Mouse (Mus musculus) embryonic stem cell, embryonic (primary cell): Measurements from ENCODE around the gene Vmn2r57.
"Not testable (repeated sequence)": the region's sequence is repeated elsewhere in the genome, so short reads cannot be mapped to it uniquely, and the experiment has no call there.

Experiments
- CTCF ChIA-PET, 4 experiments: fragments of 300-600 bp in 2 of 4; fragments of 350-600 bp in 2 of 4; sonication (Branson Sonifier 250); formaldehyde crosslinking; loops; one replicate each; lab custom pipeline; 2022; ENCODE audit warnings: inconsistent platforms in 2 of 4; lab: Charles Lee
- POLR2A ChIA-PET, 4 experiments: fragments of 300-600 bp in 2 of 4; fragments of 350-600 bp in 2 of 4; sonication (Branson Sonifier 250); formaldehyde crosslinking; loops; one replicate each; lab custom pipeline; 2022; ENCODE audit warnings: antibody characterized with exemption in 4 of 4, inconsistent platforms in 1 of 4; lab: Charles Lee

Vmn2r57 gene

DNA sequence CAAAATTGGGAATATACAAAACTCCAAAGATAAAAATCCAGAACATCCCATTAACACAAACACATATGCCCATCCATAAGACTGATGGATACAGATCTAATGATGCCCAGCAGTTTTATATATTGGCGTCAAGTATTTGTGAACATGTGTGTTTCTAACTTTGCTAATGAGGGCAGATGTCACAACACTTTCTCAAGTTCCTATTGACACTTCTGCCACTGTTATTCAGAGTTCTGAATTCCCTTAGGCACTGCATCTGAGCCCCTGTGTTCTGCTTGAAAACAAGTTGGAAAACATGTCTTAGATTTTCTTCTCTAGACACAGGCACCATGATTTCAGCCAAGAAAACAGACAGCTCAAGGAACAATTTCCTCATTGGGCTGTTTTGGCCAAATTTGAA is at the start of gene Vmn2r57:
Gene Vmn2r57, minus strand, starts transcription at position 101 of the 400 bp plus-strand sequence.
- CTCF ChIA-PET, POLR2A ChIA-PET: not testable (repeated sequence)

DNA sequence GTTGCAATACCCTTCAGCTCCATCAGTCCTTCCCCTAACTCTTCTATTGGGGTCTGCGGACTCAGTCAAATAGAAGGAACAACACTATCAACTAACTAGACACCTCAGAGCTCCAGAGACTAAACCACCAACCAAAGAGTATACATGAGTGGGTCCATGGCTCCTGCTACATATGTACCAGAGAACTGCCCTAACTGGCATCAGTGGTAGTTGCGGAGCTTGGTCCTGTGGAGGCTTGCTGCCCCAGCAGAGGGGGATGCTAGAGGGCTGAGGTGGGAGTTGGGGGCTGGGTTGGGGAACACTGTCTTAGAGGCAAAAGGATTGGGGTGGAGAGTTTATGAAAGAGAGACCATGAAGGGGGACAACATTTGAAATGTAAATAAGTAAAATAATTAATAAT is 49.4 kb upstream of the Vmn2r57 start:
- ChIA-PET CTCF (interaction anchor here in 1 of 4 experiments (0.7 kb wide), 1 partner anchor 134 kb away, joined by 5 read pairs; no protein-coding TSS in a partner anchor), POLR2A (interaction anchor here in 2 of 4 experiments (0.6 to 6.9 kb wide), 6 partner anchors 14 to 159 kb away, joined by 3 to 80 read pairs (median 22); partner anchors contain the start of genes Zfp788 (in 2 of the 2) and AI987944 (in 1 of the 2))

DNA sequence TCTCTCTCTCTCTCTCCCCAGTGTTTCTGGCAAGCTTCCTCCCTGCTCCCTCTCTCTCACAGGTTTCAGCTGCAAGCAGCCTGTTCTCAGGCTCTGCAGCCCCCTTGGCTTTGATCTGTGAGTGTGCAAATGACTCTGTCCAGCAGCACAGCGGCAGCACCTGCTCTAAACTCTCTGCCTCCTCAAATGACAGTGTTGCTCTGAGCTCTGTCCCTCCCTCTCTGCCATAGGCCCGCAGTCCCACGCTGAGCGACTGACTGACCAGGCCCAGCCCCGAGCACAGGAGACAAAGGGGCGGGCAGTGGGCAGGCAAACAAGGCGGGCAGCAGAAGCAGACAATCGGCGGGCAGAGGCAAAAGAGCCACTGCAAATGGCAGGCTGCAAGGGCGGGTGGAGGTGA is 3.4 kb upstream of the Vmn2r57 start:
- ChIA-PET CTCF (interaction anchor here in 2 of 4 experiments (0.7 to 1.2 kb wide), 3 partner anchors 48 to 934 kb away, joined by 3 to 6 read pairs (median 4); partner anchors contain the start of genes AW146154 (in 1 of the 2) and Gm20449 (in 1 of the 2)), POLR2A (interaction anchor here in 3 of 4 experiments (0.7 to 2.1 kb wide), 10 partner anchors 47 to 554 kb away, joined by 3 to 12 read pairs (median 4); partner anchors contain the start of genes Zfp788 (in 3 of the 3), AW146154 (in 2 of the 3), Gm20449 (in 2 of the 3) and AI987944 (in 1 of the 3))

DNA sequence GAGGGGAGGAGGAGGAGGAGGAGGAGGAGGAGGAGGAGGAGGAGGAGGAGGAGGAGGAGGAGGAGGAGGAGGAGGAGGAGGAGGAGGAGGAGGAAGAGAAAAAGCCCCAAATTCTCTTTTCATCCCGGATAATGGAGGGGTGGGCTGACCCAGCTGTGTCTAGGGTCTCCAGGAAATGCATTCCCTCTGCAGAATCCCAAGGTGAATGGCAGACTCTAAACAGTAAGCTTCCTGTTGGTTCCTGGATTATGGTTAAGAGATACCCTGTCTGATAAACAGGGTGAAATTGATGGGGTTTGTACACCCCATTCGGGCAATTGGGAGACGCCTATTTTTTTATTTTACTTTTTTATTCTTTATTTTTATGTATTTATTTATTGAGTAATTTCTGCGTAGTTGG is 54.4 kb downstream of the Vmn2r57 start:
- ChIA-PET CTCF (interaction anchor here in 1 of 4 experiments (0.6 kb wide), 1 partner anchor 238 kb away, joined by 3 read pairs; no protein-coding TSS in a partner anchor), POLR2A (interaction anchor here in 3 of 4 experiments (0.6 to 2.6 kb wide), 7 partner anchors 15 to 256 kb away, joined by 3 to 42 read pairs (median 10); partner anchors contain the start of genes AW146154 (in 2 of the 3), Gm20449 (in 2 of the 3) and Zfp788 (in 1 of the 3))

DNA sequence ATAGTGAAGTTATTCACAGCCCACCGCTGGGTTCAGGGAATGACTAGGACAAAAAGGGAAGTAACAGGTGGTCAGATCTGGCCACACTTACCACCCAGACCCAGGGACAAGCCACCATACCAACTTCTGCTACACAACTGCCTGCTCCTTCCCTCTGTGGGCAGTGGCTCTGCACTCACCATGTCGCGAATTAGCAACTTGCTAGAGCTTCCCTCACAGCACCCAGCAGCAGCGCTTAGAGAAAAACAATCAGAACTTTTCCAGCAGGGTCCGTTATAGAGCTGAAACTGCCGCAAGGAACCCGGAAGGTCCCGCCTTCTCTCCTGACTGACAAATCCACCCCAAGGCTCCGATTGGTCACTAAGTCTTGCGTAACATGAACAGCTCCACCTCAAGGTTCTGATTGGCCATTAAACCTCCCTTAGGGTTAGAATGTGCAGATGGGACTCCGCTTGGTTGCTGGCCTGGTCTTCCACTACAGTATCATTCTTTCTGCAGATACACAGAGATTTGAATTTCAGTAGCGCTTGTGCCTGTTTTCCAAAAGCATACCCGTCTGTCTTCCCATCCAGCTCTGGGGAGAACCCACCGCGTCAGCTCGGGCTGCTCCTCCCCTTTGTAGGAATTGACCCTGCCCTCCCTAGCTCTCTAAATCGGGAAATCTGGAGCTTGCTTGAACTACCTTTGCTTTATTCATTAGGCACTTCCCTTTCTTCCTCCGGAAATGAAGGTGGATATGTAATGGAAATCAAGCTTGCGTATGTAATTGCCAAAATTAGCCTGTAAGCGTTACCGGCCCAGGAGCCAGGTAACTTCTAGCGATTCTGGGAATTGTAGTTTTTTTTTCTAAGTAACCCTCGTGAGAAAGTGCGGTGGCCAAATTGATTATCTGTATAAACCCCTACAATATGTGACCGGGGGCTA is 55.2 kb downstream of the Vmn2r57 start, which contains the start of gene AI987944:
Gene AI987944, minus strand, starts transcription at position 332 of the 924 bp plus-strand sequence.
- ChIA-PET CTCF (interaction anchor here in 1 of 4 experiments (1.0 to 1.5 kb wide), 2 partner anchors 106 to 110 kb away, joined by 3 to 10 read pairs; partner anchors contain the start of genes AW146154 and Gm20449), POLR2A (interaction anchor here (0.6 to 2.6 kb wide), 31 partner anchors 10 to 1876 kb away, joined by 3 to 42 read pairs (median 5); partner anchors contain the start of genes AW146154 (in 3 of the 4), Gm20449 (in 3 of the 4), Zfp788 (in 3 of the 4) and 2610021A01Rik (in 1 of the 4))
